Mouse (Mus musculus) liver, embryonic 14.5 days (tissue): Measurements from ENCODE around the gene Rasip1. TPM values are rescaled to one million over a fixed set of nuclear protein-coding genes. Genes with fewer than 3 reads are reported as not detected.
"Not testable (repeated sequence)": the region's sequence is repeated elsewhere in the genome, so short reads cannot be mapped to it uniquely, and the experiment has no call there.

ENCODE experiments used
- ATAC-seq: fragments of 200-750 bp; cut with Nextera tagmentation; 2 replicates; pipeline ENCODE4 v1.8.0; 2017; ENCODE audit warnings: moderate number of reproducible peaks, mild to moderate bottlenecking, moderate library complexity; ENCODE audit not compliant: insufficient read depth
- DNase-seq, 3 experiments: peaks; one replicate each; pipeline ENCODE4 v3.0.0-alpha.2; 2012 to 2013; ENCODE audit warnings: low read depth in 3 of 3, low spot score in 3 of 3
- H3K27ac ChIP-seq: fragments of 300-500 bp; sonication (generic); 2 replicates; pipeline ENCODE4 v1.5.1; 2014; ENCODE audit warnings: moderate library complexity, mild to moderate bottlenecking, control low read depth, inconsistent platforms
- H3K27me3 ChIP-seq: fragments of 300-500 bp; sonication (generic); 2 replicates; pipeline ENCODE4 v1.6.1; 2014; ENCODE audit warnings: mild to moderate bottlenecking, low read length, moderate library complexity; ENCODE audit not compliant: control insufficient read depth, insufficient read depth
- H3K36me3 ChIP-seq: fragments of 300-500 bp; sonication (generic); replicated peaks from 2 replicates; pipeline ENCODE4 v1.6.1; 2014; ENCODE audit warnings: low read depth; ENCODE audit not compliant: control insufficient read depth, insufficient read depth
- H3K4me1 ChIP-seq, 2 experiments: fragments of 200-500 bp in 1 of 2; fragments of 300-500 bp in 1 of 2; sonication (generic) in 1 of 2; replicated peaks; 2 replicates each; pipeline ENCODE4 v1.6.1; 2012 to 2014; ENCODE audit warnings: antibody characterized with exemption in 1 of 2, inconsistent platforms in 1 of 2, low read length in 1 of 2; ENCODE audit not compliant: control insufficient read depth in 2 of 2, insufficient read depth in 2 of 2
- H3K4me2 ChIP-seq: fragments of 300-500 bp; sonication (generic); 2 replicates; pipeline ENCODE4 v1.6.1; 2014; ENCODE audit warnings: low read depth, mild to moderate bottlenecking, control low read depth, moderate library complexity
- H3K4me3 ChIP-seq, 2 experiments: fragments of 200-500 bp in 1 of 2; fragments of 300-500 bp in 1 of 2; sonication (generic) in 1 of 2; 2 replicates each; pipeline ENCODE4 v1.5.1; 2012 to 2014; ENCODE audit warnings: low read depth in 2 of 2, low read length in 2 of 2, mild to moderate bottlenecking in 2 of 2, control low read depth in 1 of 2, inconsistent platforms in 1 of 2, moderate library complexity in 1 of 2; ENCODE audit not compliant: insufficient read depth in 1 of 2
- H3K9ac ChIP-seq: fragments of 300-500 bp; sonication (generic); replicated peaks from 2 replicates; pipeline ENCODE4 v1.6.1; 2014; ENCODE audit warnings: mild to moderate bottlenecking, control low read depth, moderate library complexity
- H3K9me3 ChIP-seq: fragments of 300-500 bp; sonication (generic); 2 replicates; pipeline ENCODE4 v1.6.1; 2016; ENCODE audit warnings: low read length, mixed read lengths; ENCODE audit not compliant: control insufficient read depth
- CTCF ChIP-seq: IDR thresholded peaks from 2 replicates; pipeline ENCODE4 v1.5.1; 2016; ENCODE audit warnings: antibody characterized with exemption, low read depth, control low read depth
- EP300 ChIP-seq: IDR thresholded peaks from 2 replicates; pipeline ENCODE4 v1.6.1; 2016; ENCODE audit warnings: antibody characterized with exemption, low read depth
- WGBS: fragments of 180-500 bp; shearing (Covaris S2); extraction: QIAGEN DNeasy Blood & Tissue Kit; methylation state at CpG from one replicate; pipeline ENCODE4 v1.1.7; 2014; ENCODE audit not compliant: insufficient replicate concordance; 5-methylcytosine and 5-hydroxymethylcytosine counted together
- polyA plus RNA-seq, 2 experiments: library from polyadenylated mRNA; depleted of rRNA in 1 of 2; stranded (reverse) in 1 of 2; unstranded in 1 of 2; fragments of >200 nt; fragmentation: Nextera tagmentation in 1 of 2; extraction: Ambion mirVana in 1 of 2; gene quantifications; 2 replicates each; pipeline versions ENCODE4 v1.2.1 to v1.2.3; 2012 to 2014

Rasip1 gene
- polyA plus RNA-seq, 2 experiments = 1.3 to 2.2 TPM

- H3K9me3 ChIP-seq = no peaks in the 10 kb centered on the region
- no peak for DNase-seq
- no peaks in the 10 kb centered on the region for H3K27me3 ChIP-seq
- H3K4me1 ChIP-seq = peaks cover 0 to 7% of the 10 kb centered on the region in 2 experiments; a peak in 1 of 4 replicates
- WGBS = 54% methylated on average over 6 of the region's 6 CpGs
- H3K27ac ChIP-seq = no peak overlapping the region
- no peak overlapping the region for H3K4me2 ChIP-seq
- TF ChIP-seq EP300 = no peak
- no peak for TF ChIP-seq CTCF
- no peaks in the 10 kb centered on the region for H3K36me3 ChIP-seq
- no peak for ATAC-seq
- H3K4me3 ChIP-seq = no peak overlapping the region
- no peak overlapping the region for H3K9ac ChIP-seq
These were observed 17.7 kb downstream of the Rasip1 start for GRCm38 (mm10) chr7:45644872-45645590.

DNA sequence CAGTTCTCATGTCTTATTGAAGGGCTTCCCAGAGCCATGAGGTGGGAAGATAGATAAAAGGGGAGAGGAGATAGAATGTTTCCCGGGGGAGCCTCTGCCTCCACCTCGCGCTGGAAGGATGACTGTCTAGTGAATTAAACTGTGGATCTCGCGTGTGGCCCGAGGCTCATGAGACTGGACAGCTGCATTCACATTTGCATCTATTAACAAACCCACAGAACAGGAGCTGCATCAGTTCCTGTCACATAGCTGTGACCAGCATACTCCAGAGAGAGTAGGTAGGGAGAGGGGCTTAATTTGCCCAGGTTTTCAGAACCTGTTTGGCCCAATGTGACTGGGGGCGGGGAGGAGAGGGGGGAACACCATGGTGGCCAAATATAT lies 18.3 kb downstream of the Rasip1 start:
- Histone ChIP-seq H3K4me2 (no peak overlapping the region), H3K9ac (no peak overlapping the region), H3K4me3 (no peak overlapping the region), H3K9me3 (no peaks in the 10 kb centered on the region), H3K36me3 (no peaks in the 10 kb centered on the region), H3K4me1 (peaks cover 0 to 7% of the 10 kb centered on the region in 2 experiments; a peak in 1 of 4 replicates), H3K27ac (no peak overlapping the region), H3K27me3 (no peaks in the 10 kb centered on the region)
- ATAC-seq (no peak), DNase-seq (no peak)
- WGBS = 67% methylated on average over 7 of the region's 7 CpGs
- TF ChIP-seq CTCF = no peak
- TF ChIP-seq EP300 = no peak

DNA sequence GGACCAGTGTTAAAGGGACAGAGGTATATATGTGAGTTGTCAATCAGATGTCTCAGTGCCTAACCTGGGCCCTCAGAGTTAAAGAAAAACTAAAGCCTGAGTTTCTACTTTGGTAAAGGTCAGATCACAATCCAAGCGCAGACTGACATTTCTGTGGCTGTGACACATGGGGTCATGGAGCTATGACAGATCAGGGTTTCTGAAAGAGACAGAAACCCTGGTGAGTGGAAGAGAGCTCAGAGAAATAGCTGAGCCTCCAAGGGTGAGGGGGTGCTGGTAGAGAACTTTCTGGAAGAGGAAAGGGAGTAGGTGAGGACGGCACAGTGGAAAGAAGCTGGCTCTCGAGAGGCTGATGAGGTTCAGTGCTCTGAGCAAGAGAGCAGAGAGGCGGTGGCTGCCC lies 19.4 kb downstream of the Rasip1 start:
- ATAC-seq (no peak), DNase-seq (no peak)
- no peak overlapping the region for H3K4me2 ChIP-seq
- no peak overlapping the region for H3K27ac ChIP-seq
- H3K36me3 ChIP-seq = no peaks in the 10 kb centered on the region
- TF ChIP-seq CTCF (no peak), EP300 (no peak)
- no peak overlapping the region for H3K9ac ChIP-seq
- H3K9me3 ChIP-seq = no peaks in the 10 kb centered on the region
- 64% methylated on average over 4 of the region's 4 CpGs for WGBS
- H3K4me3 ChIP-seq = no peak overlapping the region
- H3K4me1 ChIP-seq = peaks cover 0 to 7% of the 10 kb centered on the region in 2 experiments; a peak in 1 of 4 replicates
- no peaks in the 10 kb centered on the region for H3K27me3 ChIP-seq

DNA sequence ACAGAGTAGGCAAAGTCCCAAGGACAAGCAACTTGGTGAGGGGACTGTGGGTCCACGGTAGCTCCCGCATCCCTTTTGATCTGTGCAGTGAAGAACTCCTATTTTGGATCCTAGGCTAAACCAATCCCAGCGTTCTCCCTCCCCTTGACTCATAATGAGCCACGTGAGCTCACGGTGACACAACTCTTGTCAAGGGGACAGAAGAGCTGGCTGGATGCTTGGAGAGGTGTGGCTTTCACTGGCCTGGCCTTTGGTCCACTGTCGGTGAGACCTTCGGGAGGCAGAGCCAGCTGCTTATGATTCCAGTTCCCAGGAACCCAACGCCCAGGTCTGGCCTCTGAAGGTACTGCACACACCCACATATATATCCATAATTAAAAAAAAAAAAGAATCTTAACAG lies 22.1 kb downstream of the Rasip1 start:
- WGBS = 57% methylated on average over 8 of the region's 8 CpGs
- ATAC-seq (no peak), DNase-seq (no peak)
- Histone ChIP-seq H3K4me2 (no peak overlapping the region), H3K27ac (no peak overlapping the region), H3K4me1 (peaks cover 0 to under 1% of the 10 kb centered on the region in 2 experiments; a peak in 2 of 4 replicates), H3K4me3 (no peak overlapping the region), H3K9me3 (no peaks in the 10 kb centered on the region), H3K36me3 (no peaks in the 10 kb centered on the region), H3K9ac (no peak overlapping the region), H3K27me3 (no peaks in the 10 kb centered on the region)
- TF ChIP-seq EP300 (no peak), CTCF (no peak)

DNA sequence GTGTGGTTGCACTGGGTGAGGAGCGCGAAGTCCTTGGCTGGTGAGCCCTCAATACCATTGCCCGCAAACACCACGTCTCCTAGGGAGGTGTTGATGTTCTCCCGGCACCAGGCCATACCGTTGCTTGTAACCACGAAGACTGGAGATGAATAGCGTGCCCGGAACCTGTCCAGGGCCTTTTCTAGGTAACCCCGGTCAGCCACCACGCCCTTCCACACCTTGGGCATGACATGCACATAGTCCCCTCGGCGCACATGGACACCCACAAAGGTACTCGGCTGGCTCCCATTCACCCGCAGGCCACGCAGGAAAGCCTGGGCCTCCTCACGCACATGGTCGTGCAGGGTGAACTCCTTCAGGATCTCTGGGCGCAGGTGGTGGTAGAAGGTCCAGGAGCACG lies 23.2 kb downstream of the Rasip1 start:
- H3K27me3 ChIP-seq, DNase-seq, H3K9ac ChIP-seq, H3K4me3 ChIP-seq, H3K4me2 ChIP-seq, H3K36me3 ChIP-seq, H3K9me3 ChIP-seq, H3K27ac ChIP-seq, ATAC-seq, H3K4me1 ChIP-seq: not testable (repeated sequence)
- WGBS = 83% methylated on average over 18 of the region's 20 CpGs
